ENCODE assay signal across 13 mouse cellular contexts in the genomic region with DNA sequence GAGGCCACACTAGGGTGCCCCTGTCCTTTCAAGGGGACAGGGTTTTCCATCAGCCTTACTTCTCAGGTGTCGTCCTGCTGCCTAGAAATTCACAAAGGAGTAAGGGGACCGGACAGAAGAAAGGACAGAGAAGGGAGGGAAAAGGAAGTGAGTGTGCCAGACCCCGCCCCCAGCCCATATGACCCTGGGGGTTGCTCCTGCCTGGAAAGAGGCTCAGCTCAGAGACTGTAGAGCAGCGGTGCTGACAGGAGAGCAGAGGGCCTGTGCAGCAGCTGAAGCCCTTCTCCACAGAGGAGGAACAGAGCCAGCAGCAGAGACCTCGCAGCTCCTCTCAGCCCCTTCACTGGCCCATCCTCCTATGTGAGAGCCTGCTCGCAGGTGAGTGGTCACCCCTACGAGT. TPM values are rescaled to one million over a fixed set of nuclear protein-coding genes. Genes with fewer than 3 reads are reported as not detected.
DNase-seq lines count a peak whose midpoint lies in the region; ATAC-seq lines count a peak whose summit lies in the region.
"Had no signal": no experiment of that assay in that cellular context is flagged by ENCODE, and none has a peak within 500 bp of the region (broad histone marks: within the 10 kb centered on the region; RNA-seq: fewer than 3 reads in every experiment).

No protein-coding gene starts in this region.

- H3K36me3 ChIP-seq in forebrain, embryonic 11.5 days (ENCODE audit: control insufficient read depth, insufficient read depth, low read length) = no peaks in the 10 kb centered on the region
- H3K36me3 ChIP-seq in forebrain, embryonic 16.5 days (ENCODE audit: control insufficient read depth, insufficient read depth) = no peaks in the 10 kb centered on the region
- no peaks in the 10 kb centered on the region for H3K36me3 ChIP-seq in midbrain, embryonic 10.5 days
- no peaks in the 10 kb centered on the region for H3K36me3 ChIP-seq in midbrain, embryonic 15.5 days (replicated peaks)
- no peaks in the 10 kb centered on the region for H3K36me3 ChIP-seq in embryonic facial prominence, embryonic 10.5 days (replicated peaks)
- H3K36me3 ChIP-seq in liver, embryonic 15.5 days (replicated peaks) = no peaks in the 10 kb centered on the region

- DNase-seq in forebrain, embryonic 11.5 days (ENCODE audit: low spot score) = no peak
- DNase-seq in midbrain, embryonic 10.5 days (ENCODE audit: low spot score) = no peak
- DNase-seq in embryonic facial prominence, embryonic 10.5 days (ENCODE audit: low spot score) = peak; percentile 47
- DNase-seq in yolk sac, embryonic 10.5 days (ENCODE audit: low spot score) = no peak
- DNase-seq in left cerebral cortex, adult 9 months (ENCODE audit: low spot score in 2 of 2) = no peak
- DNase-seq: kidney, postnatal 25 days; lung, embryonic 14.5 days; thymus, adult 2 months had no signal

- peak overlapping the region; percentile 24; the same call in 1 of the 2 replicates for H3K9ac ChIP-seq in forebrain, embryonic 11.5 days (ENCODE audit: low read length)
- H3K9ac ChIP-seq in forebrain, embryonic 16.5 days (replicated peaks; ENCODE audit: low read depth, low read length) = no peak overlapping the region
- no peak overlapping the region for H3K9ac ChIP-seq in midbrain, embryonic 15.5 days
- peak overlapping the region; percentile 47 for H3K9ac ChIP-seq in liver, embryonic 15.5 days
- H3K9ac ChIP-seq: lung, embryonic 14.5 days had no signal

- WGBS in forebrain, embryonic 11.5 days = 41% methylated on average over 7 of the region's 7 CpGs
- 55% methylated on average over 7 of the region's 7 CpGs for WGBS in forebrain, embryonic 16.5 days
- WGBS in midbrain, embryonic 10.5 days = 48% methylated on average over 7 of the region's 7 CpGs
- WGBS in midbrain, embryonic 15.5 days = 44% methylated on average over 7 of the region's 7 CpGs
- WGBS in embryonic facial prominence, embryonic 10.5 days = 33% methylated on average over 7 of the region's 7 CpGs
- 34% methylated on average over 7 of the region's 7 CpGs for WGBS in liver, embryonic 15.5 days (ENCODE audit: insufficient replicate concordance)

- no peak overlapping the region for H3K4me3 ChIP-seq in forebrain, embryonic 11.5 days (ENCODE audit: low read depth, low read length)
- no peak overlapping the region for H3K4me3 ChIP-seq in forebrain, embryonic 16.5 days (replicated peaks; ENCODE audit: low read length)
- no peak overlapping the region for H3K4me3 ChIP-seq in midbrain, embryonic 10.5 days
- no peak overlapping the region for H3K4me3 ChIP-seq in midbrain, embryonic 15.5 days
- H3K4me3 ChIP-seq in embryonic facial prominence, embryonic 10.5 days = peak overlapping the region; percentile 27; the same call in 1 of the 2 replicates
- H3K4me3 ChIP-seq in liver, embryonic 15.5 days (replicated peaks) = peak overlapping the region; percentile 43

- ATAC-seq in forebrain, embryonic 11.5 days (replicated peaks; ENCODE audit: low FRiP score) = no peak
- ATAC-seq in forebrain, embryonic 16.5 days = no peak
- ATAC-seq in midbrain, embryonic 15.5 days (replicated peaks) = no peak
- ATAC-seq in liver, embryonic 15.5 days (ENCODE audit: insufficient read depth) = no peak

- no peaks in the 10 kb centered on the region; the same call in 1 of the 2 replicates for H3K4me1 ChIP-seq in forebrain, embryonic 11.5 days (replicated peaks; ENCODE audit: control insufficient read depth, insufficient read depth, low read length)
- no peaks in the 10 kb centered on the region for H3K4me1 ChIP-seq in forebrain, embryonic 16.5 days (replicated peaks; ENCODE audit: control insufficient read depth, insufficient read depth, low read length)
- H3K4me1 ChIP-seq in midbrain, embryonic 10.5 days = peaks cover 22% of the 10 kb centered on the region
- H3K4me1 ChIP-seq in midbrain, embryonic 15.5 days = no peaks in the 10 kb centered on the region; the same call in 1 of the 2 replicates
- H3K4me1 ChIP-seq in embryonic facial prominence, embryonic 10.5 days = peaks cover 34% of the 10 kb centered on the region
- H3K4me1 ChIP-seq in liver, embryonic 15.5 days (replicated peaks) = peaks cover 90% of the 10 kb centered on the region

- no peak overlapping the region for H3K27ac ChIP-seq in forebrain, embryonic 11.5 days (ENCODE audit: low read depth, low read length)
- H3K27ac ChIP-seq in forebrain, embryonic 16.5 days (ENCODE audit: low read length) = no peak overlapping the region
- peak overlapping the region; percentile 70 for H3K27ac ChIP-seq in midbrain, embryonic 10.5 days (replicated peaks)
- no peak overlapping the region for H3K27ac ChIP-seq in midbrain, embryonic 15.5 days
- peak overlapping the region; percentile 69 for H3K27ac ChIP-seq in embryonic facial prominence, embryonic 10.5 days (replicated peaks)
- peak overlapping the region; percentile 99 for H3K27ac ChIP-seq in liver, embryonic 15.5 days (replicated peaks)
- H3K27ac ChIP-seq: hindbrain, postnatal 0 days had no signal

- H3K9me3 ChIP-seq in forebrain, embryonic 11.5 days (ENCODE audit: control insufficient read depth, low read length) = no peaks in the 10 kb centered on the region
- no peaks in the 10 kb centered on the region for H3K9me3 ChIP-seq in forebrain, embryonic 16.5 days (ENCODE audit: control insufficient read depth, low read length)
- H3K9me3 ChIP-seq in midbrain, embryonic 10.5 days (replicated peaks) = no peaks in the 10 kb centered on the region
- no peaks in the 10 kb centered on the region for H3K9me3 ChIP-seq in midbrain, embryonic 15.5 days
- H3K9me3 ChIP-seq in embryonic facial prominence, embryonic 10.5 days = no peaks in the 10 kb centered on the region
- H3K9me3 ChIP-seq in liver, embryonic 15.5 days (replicated peaks) = no peaks in the 10 kb centered on the region

- H3K27me3 ChIP-seq in forebrain, embryonic 11.5 days (ENCODE audit: control insufficient read depth, insufficient read depth, low read length) = no peaks in the 10 kb centered on the region
- H3K27me3 ChIP-seq in forebrain, embryonic 16.5 days (replicated peaks; ENCODE audit: control insufficient read depth, insufficient read depth, low read length) = no peaks in the 10 kb centered on the region
- no peaks in the 10 kb centered on the region for H3K27me3 ChIP-seq in midbrain, embryonic 10.5 days (ENCODE audit: low read depth, poor library complexity, severe bottlenecking)
- no peaks in the 10 kb centered on the region for H3K27me3 ChIP-seq in midbrain, embryonic 15.5 days (replicated peaks)
- H3K27me3 ChIP-seq in embryonic facial prominence, embryonic 10.5 days (replicated peaks; ENCODE audit: low read depth, poor library complexity, severe bottlenecking) = no peaks in the 10 kb centered on the region
- no peaks in the 10 kb centered on the region for H3K27me3 ChIP-seq in liver, embryonic 15.5 days

- H3K4me2 ChIP-seq in forebrain, embryonic 11.5 days (ENCODE audit: low read depth, low read length, severe bottlenecking) = no peak overlapping the region
- no peak overlapping the region for H3K4me2 ChIP-seq in forebrain, embryonic 16.5 days (ENCODE audit: low read length)
- H3K4me2 ChIP-seq in midbrain, embryonic 15.5 days = no peak overlapping the region
- peak overlapping the region; percentile 70 for H3K4me2 ChIP-seq in liver, embryonic 15.5 days
- H3K4me2 ChIP-seq: lung, embryonic 14.5 days had no signal

RNA-seq across cellular contexts. Expression of gene Gm9844, which starts 8.3 kb away (rescaled TPM):
- 15.5 and 15.9 TPM in 2 replicates for polyA plus RNA-seq in forebrain, embryonic 11.5 days (2014; fragmentation: Nextera tagmentation; extraction: Ambion mirVana)
- polyA plus RNA-seq in forebrain, embryonic 16.5 days (2015; fragmentation: Nextera tagmentation; extraction: Ambion mirVana) = 23.0 and 28.5 TPM in 2 replicates
- polyA plus RNA-seq in midbrain, embryonic 10.5 days (2016; fragmentation: Nextera tagmentation; extraction: Ambion mirVana) = 15.7 and 17.2 TPM in 2 replicates
- polyA plus RNA-seq in midbrain, embryonic 15.5 days (2015; fragmentation: Nextera tagmentation; extraction: Ambion mirVana) = 34.4 and 34.5 TPM in 2 replicates
- polyA plus RNA-seq in embryonic facial prominence, embryonic 10.5 days (2016; fragmentation: Nextera tagmentation; extraction: Ambion mirVana) = 14.4 and 18.5 TPM in 2 replicates
- 1.6 and 1.9 TPM in 2 replicates for polyA plus RNA-seq in liver, embryonic 15.5 days (2015; fragmentation: Nextera tagmentation; extraction: Ambion mirVana)
- polyA plus RNA-seq: small intestine, adult 2 months had no signal

RNA-seq across cellular contexts. Expression of gene Lypd4, which starts 16.0 kb away (rescaled TPM):
- polyA plus RNA-seq in forebrain, embryonic 11.5 days (2014; fragmentation: Nextera tagmentation; extraction: Ambion mirVana) = not detected in 2 replicates
- polyA plus RNA-seq in forebrain, embryonic 16.5 days (2015; fragmentation: Nextera tagmentation; extraction: Ambion mirVana) = not detected in 2 replicates
- not detected in 2 replicates for polyA plus RNA-seq in midbrain, embryonic 10.5 days (2016; fragmentation: Nextera tagmentation; extraction: Ambion mirVana)
- 0.13 TPM in 1 of 2 replicates, not detected in the other for polyA plus RNA-seq in midbrain, embryonic 15.5 days (2015; fragmentation: Nextera tagmentation; extraction: Ambion mirVana)
- polyA plus RNA-seq in embryonic facial prominence, embryonic 10.5 days (2016; fragmentation: Nextera tagmentation; extraction: Ambion mirVana) = not detected in 2 replicates
- not detected in 2 replicates for polyA plus RNA-seq in liver, embryonic 15.5 days (2015; fragmentation: Nextera tagmentation; extraction: Ambion mirVana)
- polyA plus RNA-seq: hindbrain, postnatal 0 days; lung, embryonic 14.5 days; small intestine, adult 2 months; thymus, adult 2 months had no signal

RNA-seq across cellular contexts. Expression of gene Dmrtc2, which starts 16.2 kb away (rescaled TPM):
- not detected in 2 replicates for polyA plus RNA-seq in forebrain, embryonic 11.5 days (2014; fragmentation: Nextera tagmentation; extraction: Ambion mirVana)
- not detected in 2 replicates for polyA plus RNA-seq in forebrain, embryonic 16.5 days (2015; fragmentation: Nextera tagmentation; extraction: Ambion mirVana)
- 0.14 TPM in 1 of 2 replicates, not detected in the other for polyA plus RNA-seq in midbrain, embryonic 10.5 days (2016; fragmentation: Nextera tagmentation; extraction: Ambion mirVana)
- polyA plus RNA-seq in midbrain, embryonic 15.5 days (2015; fragmentation: Nextera tagmentation; extraction: Ambion mirVana) = 0.13 and 0.41 TPM in 2 replicates
- polyA plus RNA-seq in embryonic facial prominence, embryonic 10.5 days (2016; fragmentation: Nextera tagmentation; extraction: Ambion mirVana) = not detected in 2 replicates
- not detected in 2 replicates for polyA plus RNA-seq in liver, embryonic 15.5 days (2015; fragmentation: Nextera tagmentation; extraction: Ambion mirVana)
- polyA plus RNA-seq: lung, embryonic 14.5 days; small intestine, adult 2 months; thymus, adult 2 months had no signal

RNA-seq across cellular contexts. Expression of gene Rps19, which starts 30.5 kb away (rescaled TPM):
- polyA plus RNA-seq in forebrain, embryonic 11.5 days (2014; fragmentation: Nextera tagmentation; extraction: Ambion mirVana) = 1,722 and 1,731 TPM in 2 replicates
- polyA plus RNA-seq in forebrain, embryonic 16.5 days (2015; fragmentation: Nextera tagmentation; extraction: Ambion mirVana) = 1,290 and 1,309 TPM in 2 replicates
- 1,942 and 2,205 TPM in 2 replicates for polyA plus RNA-seq in midbrain, embryonic 10.5 days (2016; fragmentation: Nextera tagmentation; extraction: Ambion mirVana)
- 1,081 and 1,108 TPM in 2 replicates for polyA plus RNA-seq in midbrain, embryonic 15.5 days (2015; fragmentation: Nextera tagmentation; extraction: Ambion mirVana)
- 2,181 and 2,235 TPM in 2 replicates for polyA plus RNA-seq in embryonic facial prominence, embryonic 10.5 days (2016; fragmentation: Nextera tagmentation; extraction: Ambion mirVana)
- 1,016 and 1,167 TPM in 2 replicates for polyA plus RNA-seq in liver, embryonic 15.5 days (2015; fragmentation: Nextera tagmentation; extraction: Ambion mirVana)

RNA-seq across cellular contexts. Expression of gene Cd79a, which starts 43.5 kb away (rescaled TPM):
- 0.31 and 0.37 TPM in 2 replicates for polyA plus RNA-seq in forebrain, embryonic 11.5 days (2014; fragmentation: Nextera tagmentation; extraction: Ambion mirVana)
- polyA plus RNA-seq in forebrain, embryonic 16.5 days (2015; fragmentation: Nextera tagmentation; extraction: Ambion mirVana) = 0.16 and 0.19 TPM in 2 replicates
- 0.15 and 0.23 TPM in 2 replicates for polyA plus RNA-seq in midbrain, embryonic 10.5 days (2016; fragmentation: Nextera tagmentation; extraction: Ambion mirVana)
- polyA plus RNA-seq in midbrain, embryonic 15.5 days (2015; fragmentation: Nextera tagmentation; extraction: Ambion mirVana) = 0.42 and 0.49 TPM in 2 replicates
- 0.26 and 0.40 TPM in 2 replicates for polyA plus RNA-seq in embryonic facial prominence, embryonic 10.5 days (2016; fragmentation: Nextera tagmentation; extraction: Ambion mirVana)
- polyA plus RNA-seq in liver, embryonic 15.5 days (2015; fragmentation: Nextera tagmentation; extraction: Ambion mirVana) = 6.0 and 7.2 TPM in 2 replicates

Comparison
In these comparisons a context has a peak if more than half of its experiments do, and no peak if none do; other contexts are left out.
1. H3K27ac ChIP-seq: peak in midbrain, embryonic 10.5 days (single experiment), embryonic facial prominence, embryonic 10.5 days (single experiment) and liver, embryonic 15.5 days (single experiment); none in forebrain, embryonic 11.5 days (single experiment), forebrain, embryonic 16.5 days (single experiment) and midbrain, embryonic 15.5 days (single experiment).
2. H3K9ac ChIP-seq: peak in forebrain, embryonic 11.5 days (single experiment) and liver, embryonic 15.5 days (single experiment); none in forebrain, embryonic 16.5 days (single experiment) and midbrain, embryonic 15.5 days (single experiment).
3. H3K4me3 ChIP-seq: peak in embryonic facial prominence, embryonic 10.5 days (single experiment) and liver, embryonic 15.5 days (single experiment); none in forebrain, embryonic 11.5 days (single experiment), forebrain, embryonic 16.5 days (single experiment), midbrain, embryonic 10.5 days (single experiment) and midbrain, embryonic 15.5 days (single experiment).